Mouse (Mus musculus) liver, embryonic 14.5 days (tissue): ENCODE results near the gene Camk1g. TPM values are rescaled to one million over a fixed set of nuclear protein-coding genes. Genes with fewer than 3 reads are reported as not detected.

ENCODE experiments used
- ATAC-seq: fragments of 200-750 bp; cut with Nextera tagmentation; 2 replicates; pipeline ENCODE4 v1.8.0; 2017; ENCODE audit warnings: moderate number of reproducible peaks, mild to moderate bottlenecking, moderate library complexity; ENCODE audit not compliant: insufficient read depth
- DNase-seq, 3 experiments: peaks; one replicate each; pipeline ENCODE4 v3.0.0-alpha.2; 2012 to 2013; ENCODE audit warnings: low read depth in 3 of 3, low spot score in 3 of 3
- H3K27ac ChIP-seq: fragments of 300-500 bp; sonication (generic); 2 replicates; pipeline ENCODE4 v1.5.1; 2014; ENCODE audit warnings: moderate library complexity, mild to moderate bottlenecking, control low read depth, inconsistent platforms
- H3K27me3 ChIP-seq: fragments of 300-500 bp; sonication (generic); 2 replicates; pipeline ENCODE4 v1.6.1; 2014; ENCODE audit warnings: mild to moderate bottlenecking, low read length, moderate library complexity; ENCODE audit not compliant: control insufficient read depth, insufficient read depth
- H3K36me3 ChIP-seq: fragments of 300-500 bp; sonication (generic); replicated peaks from 2 replicates; pipeline ENCODE4 v1.6.1; 2014; ENCODE audit warnings: low read depth; ENCODE audit not compliant: control insufficient read depth, insufficient read depth
- H3K4me1 ChIP-seq, 2 experiments: fragments of 200-500 bp in 1 of 2; fragments of 300-500 bp in 1 of 2; sonication (generic) in 1 of 2; replicated peaks; 2 replicates each; pipeline ENCODE4 v1.6.1; 2012 to 2014; ENCODE audit warnings: antibody characterized with exemption in 1 of 2, inconsistent platforms in 1 of 2, low read length in 1 of 2; ENCODE audit not compliant: control insufficient read depth in 2 of 2, insufficient read depth in 2 of 2
- H3K4me2 ChIP-seq: fragments of 300-500 bp; sonication (generic); 2 replicates; pipeline ENCODE4 v1.6.1; 2014; ENCODE audit warnings: low read depth, mild to moderate bottlenecking, control low read depth, moderate library complexity
- H3K4me3 ChIP-seq, 2 experiments: fragments of 200-500 bp in 1 of 2; fragments of 300-500 bp in 1 of 2; sonication (generic) in 1 of 2; 2 replicates each; pipeline ENCODE4 v1.5.1; 2012 to 2014; ENCODE audit warnings: low read depth in 2 of 2, low read length in 2 of 2, mild to moderate bottlenecking in 2 of 2, control low read depth in 1 of 2, inconsistent platforms in 1 of 2, moderate library complexity in 1 of 2; ENCODE audit not compliant: insufficient read depth in 1 of 2
- H3K9ac ChIP-seq: fragments of 300-500 bp; sonication (generic); replicated peaks from 2 replicates; pipeline ENCODE4 v1.6.1; 2014; ENCODE audit warnings: mild to moderate bottlenecking, control low read depth, moderate library complexity
- H3K9me3 ChIP-seq: fragments of 300-500 bp; sonication (generic); 2 replicates; pipeline ENCODE4 v1.6.1; 2016; ENCODE audit warnings: low read length, mixed read lengths; ENCODE audit not compliant: control insufficient read depth
- CTCF ChIP-seq: IDR thresholded peaks from 2 replicates; pipeline ENCODE4 v1.5.1; 2016; ENCODE audit warnings: antibody characterized with exemption, low read depth, control low read depth
- EP300 ChIP-seq: IDR thresholded peaks from 2 replicates; pipeline ENCODE4 v1.6.1; 2016; ENCODE audit warnings: antibody characterized with exemption, low read depth
- WGBS: fragments of 180-500 bp; shearing (Covaris S2); extraction: QIAGEN DNeasy Blood & Tissue Kit; methylation state at CpG from one replicate; pipeline ENCODE4 v1.1.7; 2014; ENCODE audit not compliant: insufficient replicate concordance; 5-methylcytosine and 5-hydroxymethylcytosine counted together
- polyA plus RNA-seq, 2 experiments: library from polyadenylated mRNA; depleted of rRNA in 1 of 2; stranded (reverse) in 1 of 2; unstranded in 1 of 2; fragments of >200 nt; fragmentation: Nextera tagmentation in 1 of 2; extraction: Ambion mirVana in 1 of 2; gene quantifications; 2 replicates each; pipeline versions ENCODE4 v1.2.1 to v1.2.3; 2012 to 2014

Camk1g gene
- polyA plus RNA-seq, 2 experiments, result 0.15 to 0.23 TPM

GRCm38 (mm10) chr1:193349702-193350545 lies 20.2 kb downstream of the Camk1g start:
- Histone ChIP-seq H3K9ac (no peak overlapping the region), H3K4me1 (no peaks in the 10 kb centered on the region), H3K4me2 (no peak overlapping the region), H3K36me3 (no peaks in the 10 kb centered on the region), H3K27me3 (no peaks in the 10 kb centered on the region), H3K4me3 (no peak overlapping the region), H3K27ac (no peak overlapping the region), H3K9me3 (no peaks in the 10 kb centered on the region)
- ATAC-seq (no peak), DNase-seq (no peak)
- TF ChIP-seq EP300 (no peak), CTCF (no peak)
- WGBS, result 56% methylated on average over 10 of the region's 10 CpGs

- no peak for TF ChIP-seq EP300
- no peak for TF ChIP-seq CTCF
- no peak for ATAC-seq
- Histone ChIP-seq H3K4me1 (no peaks in the 10 kb centered on the region), H3K27ac (no peak overlapping the region), H3K9me3 (no peaks in the 10 kb centered on the region), H3K27me3 (no peaks in the 10 kb centered on the region), H3K36me3 (no peaks in the 10 kb centered on the region), H3K9ac (no peak overlapping the region), H3K4me2 (no peak overlapping the region), H3K4me3 (no peak overlapping the region)
- DNase-seq, result no peak
- WGBS, result 53% methylated on average over 9 of the region's 9 CpGs
Observed at GRCm38 (mm10) chr1:193348261-193348962, 21.7 kb downstream of the Camk1g start.

- DNase-seq (no peak), ATAC-seq (no peak)
- Histone ChIP-seq H3K4me2 (no peak overlapping the region), H3K27ac (no peak overlapping the region), H3K27me3 (no peaks in the 10 kb centered on the region), H3K36me3 (no peaks in the 10 kb centered on the region), H3K4me3 (no peak overlapping the region), H3K9ac (no peak overlapping the region), H3K9me3 (no peaks in the 10 kb centered on the region), H3K4me1 (no peaks in the 10 kb centered on the region)
- WGBS, result 36% methylated on average over 3 of the region's 3 CpGs
- TF ChIP-seq CTCF, result no peak
- TF ChIP-seq EP300, result no peak
Observed at GRCm38 (mm10) chr1:193346908-193347307, 23.2 kb downstream of the Camk1g start.

- Histone ChIP-seq H3K9ac (no peak overlapping the region), H3K4me3 (no peak overlapping the region)
- DNase-seq, result no peak
Observed at GRCm38 (mm10) chr1:193344976-193345375, 25.1 kb downstream of the Camk1g start.

GRCm38 (mm10) chr1:193343853-193344252 lies 26.2 kb downstream of the Camk1g start:
- Histone ChIP-seq H3K9me3 (no peaks in the 10 kb centered on the region), H3K4me3 (no peak overlapping the region), H3K4me2 (no peak overlapping the region), H3K9ac (no peak overlapping the region), H3K27me3 (no peaks in the 10 kb centered on the region), H3K36me3 (no peaks in the 10 kb centered on the region), H3K27ac (no peak overlapping the region), H3K4me1 (no peaks in the 10 kb centered on the region)
- WGBS, result 38% methylated on average over 4 of the region's 4 CpGs
- no peak for TF ChIP-seq EP300
- no peak for TF ChIP-seq CTCF
- no peak for DNase-seq
- no peak for ATAC-seq

More at GRCm38 (mm10) chr1:193344976-193345375, 25.1 kb downstream of the Camk1g start:
- TF ChIP-seq EP300, result no peak
- TF ChIP-seq CTCF, result no peak
- Histone ChIP-seq H3K36me3 (no peaks in the 10 kb centered on the region), H3K4me1 (no peaks in the 10 kb centered on the region), H3K4me2 (no peak overlapping the region), H3K9me3 (no peaks in the 10 kb centered on the region), H3K27ac (no peak overlapping the region), H3K27me3 (no peaks in the 10 kb centered on the region)
- ATAC-seq, result no peak
- WGBS, result 16% methylated on average over 2 of the region's 2 CpGs
